Mouse (Mus musculus) G1E (cell line): ENCODE data around the gene Cd248. TPM values are rescaled to one million over a fixed set of nuclear protein-coding genes. Genes with fewer than 3 reads are reported as not detected.

Experiments
- ATAC-seq: 2 replicates; pipeline ENCODE4 v1.8.0; 2016; ENCODE audit warnings: mild to moderate bottlenecking; ENCODE audit not compliant: insufficient number of reproducible peaks, poor library complexity, low FRiP score, severe bottlenecking; ENCODE audit errors: extremely low read depth
- DNase-seq: peaks from one replicate; pipeline ENCODE4 v3.0.0; 2012; ENCODE audit warnings: low spot score
- H3K27me3 ChIP-seq: 2 replicates; pipeline ENCODE4 v1.6.1; 2012; ENCODE audit warnings: mild to moderate bottlenecking, low read length, inconsistent platforms; ENCODE audit not compliant: insufficient read depth
- H3K36me3 ChIP-seq: replicated peaks from 2 replicates; pipeline ENCODE3; 2012; ENCODE audit warnings: mild to moderate bottlenecking, inconsistent platforms
- H3K4me1 ChIP-seq: 2 replicates; pipeline ENCODE4 v1.6.1; 2012; ENCODE audit warnings: low read depth, low read length, inconsistent platforms, mixed read lengths; ENCODE audit not compliant: insufficient read depth
- H3K4me3 ChIP-seq: 2 replicates; pipeline ENCODE4 v1.5.1; 2012; ENCODE audit warnings: low read depth, mild to moderate bottlenecking, inconsistent platforms, low read length, moderate library complexity, mixed read lengths
- H3K9me3 ChIP-seq: replicated peaks from 2 replicates; pipeline ENCODE4 v1.6.1; 2012; ENCODE audit warnings: inconsistent platforms
- CTCF ChIP-seq: IDR thresholded peaks from 2 replicates; pipeline ENCODE4 v1.5.1; 2012; ENCODE audit warnings: low read depth, low read length, inconsistent platforms, mixed read lengths
- GATA1 ChIP-seq: IDR thresholded peaks from 2 replicates; pipeline ENCODE4 v1.6.1; 2012; ENCODE audit warnings: borderline replicate concordance, low read length, inconsistent platforms, mixed read lengths
- GATA2 ChIP-seq: IDR thresholded peaks from 2 replicates; pipeline ENCODE4 v1.6.1; 2012; ENCODE audit warnings: low read depth, low read length, inconsistent platforms, borderline replicate concordance
- POLR2AphosphoS5 ChIP-seq: IDR thresholded peaks from 2 replicates; pipeline ENCODE4 v1.6.1; 2012; ENCODE audit warnings: low read depth, low read length, inconsistent platforms; ENCODE audit not compliant: insufficient replicate concordance
- TAL1 ChIP-seq: conservative IDR thresholded peaks from 2 replicates; pipeline ENCODE4 v1.6.1; 2012; ENCODE audit warnings: low read depth, low read length, inconsistent platforms, mixed read lengths
- polyA plus RNA-seq: library from polyadenylated mRNA; stranded (reverse); fragments of >175 nt; gene quantifications from 2 replicates; pipeline ENCODE4 v1.2.3, GENCODE M21; 2012
- total RNA-seq, 2 experiments: library from RNA; stranded (forward) in 1 of 2; stranded (reverse) in 1 of 2; fragments of 200-1000 nt in 1 of 2; fragments of >200 nt in 1 of 2; fragmentation: Nextera tagmentation in 1 of 2; gene quantifications; 2 replicates each; pipeline ENCODE4 v1.2.3; 2014 to 2017

Gene Cd248
- total and polyA plus RNA-seq, 3 experiments = not detected

- Histone ChIP-seq H3K27me3 (no peaks in the 10 kb centered on the region), H3K9me3 (no peaks in the 10 kb centered on the region), H3K4me1 (peaks cover 36% of the 10 kb centered on the region), H3K36me3 (peaks cover 68% of the 10 kb centered on the region), H3K4me3 (peak overlapping the region; percentile 84)
- ATAC-seq = no peak
- no peak for TF ChIP-seq TAL1
- TF ChIP-seq GATA2 = no peak
- TF ChIP-seq CTCF = no peak
- TF ChIP-seq GATA1 = no peak
- TF ChIP-seq POLR2AphosphoS5 = no peak
- no peak for DNase-seq
Observed at GRCm38 (mm10) chr19:5106074-5106473, 38.2 kb downstream of the Cd248 start.

- H3K4me1 ChIP-seq = peaks cover 36% of the 10 kb centered on the region
Observed at GRCm38 (mm10) chr19:5106731-5107191, 38.9 kb downstream of the Cd248 start, which contains the start of gene Rab1b. Rab1b (minus strand) TSS chr19:5107072.

GRCm38 (mm10) chr19:5107556-5108270 is 39.8 kb downstream of the Cd248 start:
- ATAC-seq = no peak
- Histone ChIP-seq H3K9me3 (no peaks in the 10 kb centered on the region), H3K4me3 (peak overlapping the region; percentile 84; the same call in 1 of the 2 replicates), H3K4me1 (peaks cover 36% of the 10 kb centered on the region), H3K27me3 (no peaks in the 10 kb centered on the region), H3K36me3 (peaks cover 63% of the 10 kb centered on the region)
- TF ChIP-seq CTCF (no peak), TAL1 (no peak), GATA1 (no peak), GATA2 (no peak), POLR2AphosphoS5 (no peak)
- no peak for DNase-seq

More at GRCm38 (mm10) chr19:5106731-5107191, 38.9 kb downstream of the Cd248 start, which contains the start of gene Rab1b:
- Histone ChIP-seq H3K36me3 (peaks cover 67% of the 10 kb centered on the region), H3K4me3 (peak within 1 kb of the TSS; percentile 84), H3K9me3 (no peaks in the 10 kb centered on the region), H3K27me3 (no peaks in the 10 kb centered on the region)
- TF ChIP-seq GATA2 (no peak), CTCF (no peak)
- DNase-seq = peak; percentile 94
- ATAC-seq = peak; percentile 78

- TF ChIP-seq GATA2 (no peak), GATA1 (no peak), POLR2AphosphoS5 (no peak), TAL1 (no peak), CTCF (no peak)
- peak; percentile 47 for DNase-seq
- ATAC-seq = no peak
- H3K4me1 ChIP-seq = peaks cover 33% of the 10 kb centered on the region
- H3K36me3 ChIP-seq = peaks cover 59% of the 10 kb centered on the region
- no peaks in the 10 kb centered on the region for H3K27me3 ChIP-seq
- no peaks in the 10 kb centered on the region for H3K9me3 ChIP-seq
- H3K4me3 ChIP-seq = no peak overlapping the region
Observed at GRCm38 (mm10) chr19:5108271-5108575, 40.3 kb downstream of the Cd248 start.

- ATAC-seq (no peak), DNase-seq (no peak)
- TF ChIP-seq POLR2AphosphoS5 = no peak
- no peaks in the 10 kb centered on the region for H3K9me3 ChIP-seq
- H3K4me3 ChIP-seq = no peak overlapping the region
- H3K27me3 ChIP-seq = no peaks in the 10 kb centered on the region
- H3K4me1 ChIP-seq = peaks cover 33% of the 10 kb centered on the region
- peaks cover 55% of the 10 kb centered on the region for H3K36me3 ChIP-seq
Observed at GRCm38 (mm10) chr19:5108702-5109101, 40.8 kb downstream of the Cd248 start.

- ATAC-seq (no peak), DNase-seq (no peak)
- no peaks in the 10 kb centered on the region for H3K27me3 ChIP-seq
- H3K9me3 ChIP-seq = no peaks in the 10 kb centered on the region
- peaks cover 46% of the 10 kb centered on the region for H3K36me3 ChIP-seq
- H3K4me3 ChIP-seq = no peak overlapping the region
- H3K4me1 ChIP-seq = peaks cover 29% of the 10 kb centered on the region
- TF ChIP-seq TAL1 = no peak
- TF ChIP-seq GATA1 = no peak
- no peak for TF ChIP-seq GATA2
- peak; percentile 20; the same call in 1 of the 2 replicates for TF ChIP-seq CTCF
Observed at GRCm38 (mm10) chr19:5109659-5110453, 42.0 kb downstream of the Cd248 start.
